Mouse (Mus musculus) MEL (cell line): ENCODE data around the gene Ddx1. TPM values are rescaled to one million over a fixed set of nuclear protein-coding genes. Genes with fewer than 3 reads are reported as not detected.

Experiments
- DNase-seq: peaks from one replicate; pipeline ENCODE4 v3.0.0; 2011; ENCODE audit warnings: low read depth, low spot score
- H3K27ac ChIP-seq: 2 replicates; pipeline ENCODE4 v1.5.1; 2012; ENCODE audit warnings: low read depth, mild to moderate bottlenecking, control low read depth, low read length, moderate library complexity; ENCODE audit not compliant: control insufficient read depth
- H3K27me3 ChIP-seq, 2 experiments: fragments of 150-350 bp in 1 of 2; sonication (generic) in 1 of 2; 2 replicates each; pipeline ENCODE4 v1.6.1; 2012; ENCODE audit warnings: low read length in 2 of 2, mild to moderate bottlenecking in 2 of 2, improper control_type of control experiment in 1 of 2, moderate library complexity in 1 of 2; ENCODE audit not compliant: insufficient read depth in 2 of 2, control insufficient read depth in 1 of 2
- H3K36me3 ChIP-seq, 2 experiments: 2 replicates each; pipeline ENCODE4 v1.6.1; 2012 to 2014; ENCODE audit warnings: low read length in 2 of 2, improper control_type of control experiment in 1 of 2, inconsistent platforms in 1 of 2, mild to moderate bottlenecking in 1 of 2; ENCODE audit not compliant: insufficient read depth in 2 of 2, control insufficient read depth in 1 of 2
- H3K4me1 ChIP-seq, 2 experiments: fragments of 150-350 bp in 1 of 2; sonication (generic) in 1 of 2; 2 replicates each; pipeline ENCODE4 v1.6.1; 2012; ENCODE audit warnings: low read length in 2 of 2, improper control_type of control experiment in 1 of 2, mild to moderate bottlenecking in 1 of 2; ENCODE audit not compliant: insufficient read depth in 2 of 2, control insufficient read depth in 1 of 2
- H3K4me3 ChIP-seq, 2 experiments: fragments of 150-350 bp in 1 of 2; sonication (generic) in 1 of 2; 2 replicates each; pipeline ENCODE4 v1.5.1; 2012; ENCODE audit warnings: low read depth in 2 of 2, low read length in 2 of 2, mild to moderate bottlenecking in 2 of 2, moderate library complexity in 2 of 2, control low read depth in 1 of 2, improper control_type of control experiment in 1 of 2; ENCODE audit not compliant: control insufficient read depth in 1 of 2, insufficient read depth in 1 of 2
- H3K79me2 ChIP-seq: 2 replicates; pipeline ENCODE4 v1.6.1; 2012; ENCODE audit warnings: mild to moderate bottlenecking, low read length, moderate library complexity; ENCODE audit not compliant: control insufficient read depth, poor library complexity, insufficient read depth
- H3K9ac ChIP-seq: 2 replicates; pipeline ENCODE4 v1.6.1; 2012; ENCODE audit warnings: low read depth, mild to moderate bottlenecking, control low read depth, low read length, moderate library complexity; ENCODE audit not compliant: control insufficient read depth, poor library complexity, severe bottlenecking
- H3K9me3 ChIP-seq: fragments of 150-350 bp; sonication (generic); replicated peaks from 2 replicates; pipeline ENCODE4 v1.6.1; 2012; ENCODE audit warnings: mild to moderate bottlenecking, low read length, improper control_type of control experiment, moderate library complexity; ENCODE audit not compliant: insufficient read depth
- CHD1 ChIP-seq: IDR thresholded peaks from 2 replicates; pipeline ENCODE4 v1.6.1; 2012; ENCODE audit warnings: low read depth, mild to moderate bottlenecking, inconsistent platforms, low read length, improper control_type of control experiment
- CHD2 ChIP-seq: IDR thresholded peaks from 2 replicates; pipeline ENCODE4 v1.6.1; 2011; ENCODE audit warnings: low read length, improper control_type of control experiment
- CTCF ChIP-seq, 3 experiments: IDR thresholded peaks in 2 of 3; conservative IDR thresholded peaks in 1 of 3; 2 replicates each; pipeline ENCODE4 v1.5.1; 2011 to 2012; ENCODE audit warnings: low read length in 3 of 3, low read depth in 2 of 3, mild to moderate bottlenecking in 2 of 3, improper control_type of control experiment in 1 of 3, inconsistent platforms in 1 of 3, mixed read lengths in 1 of 3, moderate library complexity in 1 of 3; ENCODE audit not compliant: control insufficient read depth in 1 of 3, insufficient read depth in 1 of 3, poor library complexity in 1 of 3, severe bottlenecking in 1 of 3
- E2F4 ChIP-seq: IDR thresholded peaks from 2 replicates; pipeline ENCODE4 v1.6.1; 2011; ENCODE audit warnings: low read depth, low read length, improper control_type of control experiment, borderline replicate concordance
- EP300 ChIP-seq, 2 experiments: IDR thresholded peaks; 2 replicates each; pipeline ENCODE4 v1.6.1; 2011; ENCODE audit warnings: improper control_type of control experiment in 2 of 2, low read length in 2 of 2, low read depth in 1 of 2, mild to moderate bottlenecking in 1 of 2
- ETS1 ChIP-seq: IDR thresholded peaks from 2 replicates; pipeline ENCODE4 v1.6.1; 2012; ENCODE audit warnings: low read depth, mild to moderate bottlenecking, inconsistent platforms, low read length, improper control_type of control experiment, moderate library complexity
- GABPA ChIP-seq: IDR thresholded peaks from 2 replicates; pipeline ENCODE4 v1.6.1; 2012; ENCODE audit warnings: low read depth, mild to moderate bottlenecking, inconsistent platforms, low read length, improper control_type of control experiment, moderate library complexity
- GATA1 ChIP-seq: IDR thresholded peaks from 2 replicates; pipeline ENCODE4 v1.6.1; 2011; ENCODE audit warnings: low read depth, low read length, improper control_type of control experiment
- HCFC1 ChIP-seq: IDR thresholded peaks from 2 replicates; pipeline ENCODE4 v1.6.1; 2012; ENCODE audit warnings: low read depth, mild to moderate bottlenecking, inconsistent platforms, low read length, improper control_type of control experiment, moderate library complexity
- JUND ChIP-seq: IDR thresholded peaks from 2 replicates; pipeline ENCODE4 v1.6.1; 2011; ENCODE audit warnings: low read depth, mild to moderate bottlenecking, improper control_type of control experiment, low read length
- KAT2A ChIP-seq: conservative IDR thresholded peaks from 2 replicates; pipeline ENCODE4 v1.6.1; 2012; ENCODE audit warnings: low read depth, low read length, improper control_type of control experiment, inconsistent platforms
- MAX ChIP-seq: IDR thresholded peaks from 2 replicates; pipeline ENCODE4 v1.6.1; 2011; ENCODE audit warnings: low read length, improper control_type of control experiment
- MEF2A ChIP-seq: IDR thresholded peaks from 2 replicates; pipeline ENCODE4 v1.6.1; 2014; ENCODE audit warnings: low read depth, mild to moderate bottlenecking, inconsistent platforms, low read length, improper control_type of control experiment; ENCODE audit not compliant: poor library complexity, insufficient replicate concordance, severe bottlenecking; ENCODE audit errors: extremely low read depth
- MXI1 ChIP-seq: IDR thresholded peaks from 2 replicates; pipeline ENCODE4 v1.6.1; 2011; ENCODE audit warnings: mild to moderate bottlenecking, low read depth, low read length, improper control_type of control experiment
- MYC ChIP-seq: IDR thresholded peaks from 2 replicates; pipeline ENCODE4 v1.6.1; 2011; ENCODE audit warnings: low read depth, mild to moderate bottlenecking, low read length, improper control_type of control experiment, moderate library complexity
- NRF1 ChIP-seq: IDR thresholded peaks from 2 replicates; pipeline ENCODE4 v1.6.1; 2014; ENCODE audit warnings: low read depth, mild to moderate bottlenecking, inconsistent platforms, low read length, improper control_type of control experiment, moderate library complexity; ENCODE audit not compliant: poor library complexity, insufficient read depth, severe bottlenecking
- POLR2A ChIP-seq, 2 experiments: IDR thresholded peaks; 2 replicates each; pipeline ENCODE4 v1.6.1; 2011 to 2012; ENCODE audit warnings: low read length in 2 of 2, mild to moderate bottlenecking in 2 of 2, control low read depth in 1 of 2, improper control_type of control experiment in 1 of 2, low read depth in 1 of 2, moderate library complexity in 1 of 2; ENCODE audit not compliant: control insufficient read depth in 1 of 2, insufficient read depth in 1 of 2, poor library complexity in 1 of 2
- POLR2AphosphoS2 ChIP-seq: IDR thresholded peaks from 2 replicates; pipeline ENCODE4 v1.6.1; 2011; ENCODE audit warnings: low read length, improper control_type of control experiment
- POLR2AphosphoS5 ChIP-seq: IDR thresholded peaks from 2 replicates; pipeline ENCODE4 v1.6.1; 2012; ENCODE audit warnings: low read depth, borderline replicate concordance, mild to moderate bottlenecking, inconsistent platforms, low read length, moderate library complexity, mixed read lengths
- RAD21 ChIP-seq: IDR thresholded peaks from 2 replicates; pipeline ENCODE4 v1.6.1; 2011; ENCODE audit warnings: mild to moderate bottlenecking, low read depth, low read length, improper control_type of control experiment
- RCOR1 ChIP-seq: IDR thresholded peaks from 2 replicates; pipeline ENCODE4 v1.6.1; 2012; ENCODE audit warnings: low read depth, mild to moderate bottlenecking, inconsistent platforms, low read length, improper control_type of control experiment
- SIN3A ChIP-seq: IDR thresholded peaks from 2 replicates; pipeline ENCODE4 v1.6.1; 2012; ENCODE audit warnings: low read length, improper control_type of control experiment, inconsistent platforms
- SMC3 ChIP-seq: IDR thresholded peaks from 2 replicates; pipeline ENCODE4 v1.6.1; 2011; ENCODE audit warnings: low read depth, low read length, improper control_type of control experiment
- TAL1 ChIP-seq: IDR thresholded peaks from 2 replicates; pipeline ENCODE4 v1.6.1; 2012; ENCODE audit warnings: mild to moderate bottlenecking, inconsistent platforms, low read length, moderate library complexity, mixed read lengths
- TBP ChIP-seq: IDR thresholded peaks from 2 replicates; pipeline ENCODE4 v1.8.0; 2011; ENCODE audit warnings: low read depth, low read length, improper control_type of control experiment
- TCF12 ChIP-seq: IDR thresholded peaks from 2 replicates; pipeline ENCODE4 v1.6.1; 2014; ENCODE audit warnings: low read depth, mild to moderate bottlenecking, inconsistent platforms, low read length, improper control_type of control experiment, moderate library complexity
- UBTF ChIP-seq: IDR thresholded peaks from 2 replicates; pipeline ENCODE4 v1.6.1; 2012; ENCODE audit warnings: low read depth, mild to moderate bottlenecking, inconsistent platforms, low read length, improper control_type of control experiment, moderate library complexity, borderline replicate concordance; ENCODE audit not compliant: insufficient read depth
- USF1 ChIP-seq: IDR thresholded peaks from 2 replicates; pipeline ENCODE4 v1.6.1; 2014; ENCODE audit warnings: low read depth, mild to moderate bottlenecking, inconsistent platforms, low read length, improper control_type of control experiment, moderate library complexity
- ZKSCAN1 ChIP-seq: IDR thresholded peaks from 2 replicates; pipeline ENCODE4 v1.6.1; 2012; ENCODE audit warnings: low read depth, mild to moderate bottlenecking, inconsistent platforms, low read length, improper control_type of control experiment, moderate library complexity
- ZMIZ1 ChIP-seq: IDR thresholded peaks from 2 replicates; pipeline ENCODE4 v1.6.1; 2012; ENCODE audit warnings: low read depth, mild to moderate bottlenecking, inconsistent platforms, low read length, improper control_type of control experiment, moderate library complexity
- ZNF384 ChIP-seq: IDR thresholded peaks from 2 replicates; pipeline ENCODE4 v1.6.1; 2012; ENCODE audit warnings: low read depth, mild to moderate bottlenecking, inconsistent platforms, low read length, improper control_type of control experiment
- polyA plus RNA-seq, 2 experiments: library from polyadenylated mRNA; stranded (reverse) in 1 of 2; unstranded in 1 of 2; fragments of >175 nt in 1 of 2; fragments of >200 nt in 1 of 2; gene quantifications; 2 replicates each; pipeline versions ENCODE4 v1.2.1 to v1.2.4; 2012; ENCODE audit warnings: low replicate concordance in 2 of 2, low read depth in 1 of 2; ENCODE audit not compliant: insufficient read length in 2 of 2, insufficient read depth in 1 of 2, missing spikeins in 1 of 2
- total RNA-seq: library from RNA; depleted of rRNA; stranded (reverse); fragments of 300-350 nt; gene quantifications from 2 replicates; pipeline ENCODE4 v1.2.3, GENCODE M21; 2012

Ddx1 gene
- total and polyA plus RNA-seq, 3 experiments: 75.4 to 1,375 (median 134) TPM

GRCm38 (mm10) chr12:13217568-13217967 lies 31.4 kb downstream of the Ddx1 start:
- TF ChIP-seq GABPA (no peak), ZNF384 (no peak), RCOR1 (no peak), POLR2AphosphoS2 (no peak), POLR2A (IDR thresholded peaks at IDR 0.05; ENCODE audit: control insufficient read depth in 1 of 2, insufficient read depth in 1 of 2, low read depth in 1 of 2, low read length in 2 of 2, poor library complexity in 1 of 2) (no peak), SIN3A (no peak), USF1 (no peak), E2F4 (no peak), MXI1 (no peak), CTCF (IDR thresholded peaks at IDR 0.05 in 2 of 3, conservative IDR thresholded peaks at IDR 0.05 in 1 of 3; ENCODE audit: control insufficient read depth in 1 of 3, insufficient read depth in 1 of 3, low read depth in 2 of 3, low read length in 3 of 3, poor library complexity in 1 of 3, severe bottlenecking in 1 of 3) (no peak), CHD2 (no peak), SMC3 (no peak), JUND (no peak), RAD21 (no peak), ZKSCAN1 (no peak), EP300 (IDR thresholded peaks at IDR 0.05; ENCODE audit: low read depth in 1 of 2, low read length in 2 of 2) (no peak), CHD1 (no peak), TCF12 (no peak), NRF1 (no peak), POLR2AphosphoS5 (no peak)
- H3K27me3 ChIP-seq: no peaks in the 10 kb centered on the region
- H3K4me1 ChIP-seq: no peaks in the 10 kb centered on the region
- H3K79me2 ChIP-seq: no peaks in the 10 kb centered on the region
- no peaks in the 10 kb centered on the region for H3K9me3 ChIP-seq
- no peak overlapping the region for H3K9ac ChIP-seq
- no peak overlapping the region for H3K27ac ChIP-seq
- H3K36me3 ChIP-seq: peaks cover 0 to 15% of the 10 kb centered on the region in 2 experiments; a peak in 2 of 4 replicates
- DNase-seq: no peak
- H3K4me3 ChIP-seq: no peak overlapping the region

- Histone ChIP-seq H3K9ac (no peak overlapping the region), H3K27me3 (no peaks in the 10 kb centered on the region), H3K4me3 (no peak overlapping the region), H3K79me2 (no peaks in the 10 kb centered on the region), H3K27ac (no peak overlapping the region), H3K9me3 (no peaks in the 10 kb centered on the region), H3K4me1 (no peaks in the 10 kb centered on the region; a peak in 1 of 4 replicates), H3K36me3 (peaks cover 0 to 15% of the 10 kb centered on the region in 2 experiments; a peak in 2 of 4 replicates)
- DNase-seq: no peak
- TF ChIP-seq ZNF384 (no peak), TAL1 (no peak), ZMIZ1 (no peak), TBP (no peak), POLR2AphosphoS5 (no peak), JUND (no peak), MYC (no peak), KAT2A (no peak), GABPA (no peak), MXI1 (no peak), UBTF (no peak), SMC3 (no peak), MAX (no peak), GATA1 (no peak), MEF2A (no peak), ETS1 (no peak), HCFC1 (no peak)
Observed at GRCm38 (mm10) chr12:13216501-13217103, 32.4 kb downstream of the Ddx1 start.
